Mouse (Mus musculus) layer of hippocampus, adult 9-11 months (tissue): ENCODE measurements around the gene Pdcd4.
A peak's percentile ranks its signal among the peaks of the same experiment; 100 is the strongest.

Source experiments
- DNase-seq: peaks from one replicate; pipeline ENCODE4 v3.0.0; 2022

The Pdcd4 gene

GRCm38 (mm10) chr19:53892061-53892460 is at the start of gene Pdcd4:
Gene Pdcd4, plus strand, starts transcription at chr19:53892231.
- no peak for DNase-seq

- no peak for DNase-seq
Observed at GRCm38 (mm10) chr19:53843972-53844371, 48.1 kb upstream of the Pdcd4 start.

- DNase-seq, result no peak
Observed at GRCm38 (mm10) chr19:53848272-53848995, 43.6 kb upstream of the Pdcd4 start.

GRCm38 (mm10) chr19:53850166-53850922 is 41.7 kb upstream of the Pdcd4 start:
- peak; percentile 45 for DNase-seq

GRCm38 (mm10) chr19:53851352-53851751 is 40.7 kb upstream of the Pdcd4 start:
- no peak for DNase-seq

GRCm38 (mm10) chr19:53851826-53852698 is 40.0 kb upstream of the Pdcd4 start:
- no peak for DNase-seq

GRCm38 (mm10) chr19:53852699-53853451 is 39.2 kb upstream of the Pdcd4 start:
- DNase-seq, result peak; percentile 83

GRCm38 (mm10) chr19:53854978-53855377 is 37.1 kb upstream of the Pdcd4 start:
- no peak for DNase-seq

GRCm38 (mm10) chr19:53855781-53856180 is 36.2 kb upstream of the Pdcd4 start:
- DNase-seq, result no peak

GRCm38 (mm10) chr19:53856794-53857193 is 35.2 kb upstream of the Pdcd4 start:
- DNase-seq, result no peak

GRCm38 (mm10) chr19:53857962-53858361 is 34.1 kb upstream of the Pdcd4 start:
- no peak for DNase-seq

- no peak for DNase-seq
Observed at GRCm38 (mm10) chr19:53859149-53859548, 32.9 kb upstream of the Pdcd4 start.

- no peak for DNase-seq
Observed at GRCm38 (mm10) chr19:53859593-53859992, 32.4 kb upstream of the Pdcd4 start.

- no peak for DNase-seq
Observed at GRCm38 (mm10) chr19:53861346-53861745, 30.7 kb upstream of the Pdcd4 start.

- peak; percentile 59 for DNase-seq
Observed at GRCm38 (mm10) chr19:53862573-53863246, 29.3 kb upstream of the Pdcd4 start.

GRCm38 (mm10) chr19:53867238-53867637 is 24.8 kb upstream of the Pdcd4 start:
- DNase-seq, result no peak

GRCm38 (mm10) chr19:53868125-53868524 is 23.9 kb upstream of the Pdcd4 start:
- peak; percentile 44 for DNase-seq

- no peak for DNase-seq
Observed at GRCm38 (mm10) chr19:53868796-53869195, 23.2 kb upstream of the Pdcd4 start.

GRCm38 (mm10) chr19:53869427-53870385 is 22.3 kb upstream of the Pdcd4 start:
- no peak for DNase-seq

GRCm38 (mm10) chr19:53870568-53870967 is 21.5 kb upstream of the Pdcd4 start:
- no peak for DNase-seq

- DNase-seq, result no peak
Observed at GRCm38 (mm10) chr19:53871502-53871901, 20.5 kb upstream of the Pdcd4 start.
